Mouse (Mus musculus): ENCODE results near the gene Nipsnap2.
"Not testable (repeated sequence)": the region's sequence is repeated elsewhere in the genome, so short reads cannot be mapped to it uniquely, and the experiment has no call there.

The Nipsnap2 gene

DNA sequence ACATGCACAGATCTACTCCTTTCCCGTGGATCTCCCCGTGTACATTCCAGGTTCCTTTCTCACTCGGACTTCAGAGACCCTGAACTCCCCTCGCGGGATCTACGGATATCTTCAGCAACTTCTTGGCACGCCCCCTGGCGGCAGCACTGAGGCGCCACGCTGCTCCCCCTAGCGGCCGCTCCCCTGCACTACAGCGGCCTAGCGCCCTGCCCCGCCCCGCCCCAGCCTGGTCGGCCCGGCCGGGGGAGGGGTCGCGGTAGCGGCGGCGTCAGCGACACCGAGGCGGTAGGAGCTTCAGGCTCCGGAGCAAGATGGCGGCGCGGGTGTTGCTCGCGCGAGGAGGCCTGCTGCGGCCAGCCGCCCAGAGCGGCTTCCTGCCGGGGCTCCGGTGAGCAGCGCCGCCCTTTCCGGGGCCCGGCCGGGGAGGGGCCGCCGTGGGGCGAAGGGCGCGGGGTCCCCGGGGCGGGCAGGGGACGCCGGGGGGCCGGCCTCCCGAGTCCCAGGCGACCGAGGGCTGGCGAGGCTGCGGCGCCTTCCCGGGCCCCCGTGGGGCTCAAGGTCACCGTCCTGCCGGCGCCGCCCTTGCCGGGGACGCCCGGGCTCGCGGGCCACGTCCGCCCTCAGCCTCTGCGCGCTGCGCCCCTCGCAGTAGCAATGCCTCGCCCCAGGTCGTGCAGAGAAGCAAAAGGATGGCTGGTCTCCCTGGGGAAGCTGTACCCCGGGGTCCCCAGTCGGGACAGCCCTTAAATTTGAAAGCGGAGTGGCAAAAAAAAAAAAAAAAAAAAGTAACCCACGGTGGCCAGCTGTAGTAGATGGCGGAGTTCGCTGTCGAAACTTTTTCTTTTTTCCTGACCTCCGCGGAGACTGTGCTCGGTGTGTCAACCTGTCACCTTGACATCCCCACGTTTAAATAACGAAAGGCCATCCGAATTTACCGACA, at the start of gene Nipsnap2:
Gene Nipsnap2, plus strand, starts transcription at position 230 of the 940 bp plus-strand sequence.
- peak; percentile 93 for DNase-seq (ENCODE audit: low read depth, low spot score)

DNA sequence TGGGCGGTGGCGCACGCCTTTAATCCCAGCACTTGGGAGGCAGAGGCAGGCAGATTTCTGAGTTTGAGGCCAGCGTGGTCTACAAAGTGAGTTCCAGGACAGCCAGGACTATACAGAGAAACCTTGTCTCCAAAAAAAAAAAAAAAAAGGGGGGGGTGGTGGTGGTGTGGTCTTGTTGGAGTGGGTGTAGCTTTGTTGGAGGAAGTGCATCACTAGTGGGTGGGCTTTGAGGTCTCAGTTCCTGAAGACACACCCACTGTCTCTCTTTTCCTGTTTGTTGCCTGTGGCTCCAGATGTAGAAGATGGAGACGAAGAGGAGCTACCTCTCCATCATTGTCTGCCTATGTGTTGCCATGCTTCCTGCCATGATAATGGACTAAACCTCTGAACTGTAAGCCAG, 39.7 kb upstream of the Nipsnap2 start:
- DNase-seq (ENCODE audit: low read depth, low spot score): not testable (repeated sequence)

DNA sequence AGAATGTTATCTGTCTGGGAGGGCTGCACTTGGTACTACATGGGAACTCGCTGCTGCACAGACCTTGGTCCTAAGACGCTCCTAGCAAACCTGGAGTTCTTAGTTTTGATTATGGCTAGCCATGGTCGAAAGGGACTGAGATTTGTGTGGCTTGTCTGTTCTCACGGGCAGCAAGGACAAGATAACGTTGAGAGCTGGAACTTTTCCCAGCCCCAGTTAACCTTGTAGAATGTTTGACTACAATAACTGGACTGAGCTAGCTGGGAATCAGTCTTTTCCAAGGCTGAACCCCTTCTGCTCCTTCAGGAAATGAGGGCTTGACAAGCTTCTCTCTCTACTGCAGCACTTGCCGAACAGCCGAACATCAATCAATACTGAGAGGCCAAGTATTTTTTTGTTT, 37.2 kb upstream of the Nipsnap2 start:
- no peak for DNase-seq (ENCODE audit: low read depth, low spot score)

DNA sequence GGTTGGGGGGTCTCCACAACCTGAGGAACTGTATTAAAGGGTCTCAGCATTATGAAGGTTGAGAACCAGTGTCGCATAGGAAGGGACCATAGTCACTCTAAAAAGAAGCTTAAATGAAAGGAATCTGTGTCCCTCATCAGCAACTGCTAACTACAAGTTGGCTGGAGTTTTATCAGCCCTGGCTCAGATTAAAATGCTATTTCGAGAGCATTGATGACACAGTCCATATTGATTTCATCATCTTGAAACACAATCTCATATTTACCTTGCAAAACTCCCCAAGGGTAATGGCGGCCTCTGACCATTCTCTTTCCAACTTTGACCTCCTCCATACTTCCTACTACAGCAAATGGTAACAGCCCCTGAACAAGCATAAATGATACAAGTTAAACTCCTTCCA, 34.3 kb upstream of the Nipsnap2 start:
- DNase-seq (ENCODE audit: low read depth, low spot score): no peak

DNA sequence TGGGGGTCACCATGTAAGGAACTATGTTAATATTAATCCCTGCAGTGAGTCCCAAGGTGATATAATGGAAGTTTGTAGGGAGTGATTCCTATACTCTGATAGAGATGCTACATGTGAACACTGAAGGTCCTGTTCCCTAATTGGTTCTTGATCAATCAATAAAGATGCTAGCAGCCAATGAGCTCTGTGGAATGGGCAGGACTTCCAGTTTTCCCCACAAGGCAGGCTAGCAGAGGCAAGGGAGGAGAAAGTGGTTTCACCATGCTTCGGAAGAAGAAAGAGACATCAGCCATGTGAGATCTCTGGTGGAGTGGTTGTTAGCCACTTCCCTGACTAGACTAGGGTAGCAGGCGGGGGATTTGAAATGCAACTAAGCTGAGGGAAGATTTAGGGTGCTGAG, 24.4 kb upstream of the Nipsnap2 start:
- no peak for DNase-seq (ENCODE audit: low read depth, low spot score)

DNA sequence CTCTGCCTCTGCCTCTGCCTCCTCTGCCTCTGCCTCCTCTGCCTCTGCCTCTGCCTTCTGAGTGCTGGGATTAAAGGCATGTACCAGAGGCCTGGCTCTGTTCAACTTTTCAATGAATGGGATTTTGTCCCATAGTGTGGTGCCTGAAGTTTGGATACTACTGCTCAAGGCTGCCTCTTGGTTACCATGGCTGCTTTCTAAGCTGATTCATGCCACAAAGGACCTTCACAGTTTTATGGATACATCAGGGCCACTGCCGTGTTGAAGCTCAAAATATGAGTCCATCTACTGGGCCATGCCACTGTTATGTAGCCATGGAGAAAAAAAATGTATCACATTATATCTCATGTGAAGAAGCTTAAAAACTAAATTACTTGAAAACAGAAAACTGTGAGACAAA, 23.2 kb upstream of the Nipsnap2 start:
- no peak for DNase-seq (ENCODE audit: low read depth, low spot score)

DNA sequence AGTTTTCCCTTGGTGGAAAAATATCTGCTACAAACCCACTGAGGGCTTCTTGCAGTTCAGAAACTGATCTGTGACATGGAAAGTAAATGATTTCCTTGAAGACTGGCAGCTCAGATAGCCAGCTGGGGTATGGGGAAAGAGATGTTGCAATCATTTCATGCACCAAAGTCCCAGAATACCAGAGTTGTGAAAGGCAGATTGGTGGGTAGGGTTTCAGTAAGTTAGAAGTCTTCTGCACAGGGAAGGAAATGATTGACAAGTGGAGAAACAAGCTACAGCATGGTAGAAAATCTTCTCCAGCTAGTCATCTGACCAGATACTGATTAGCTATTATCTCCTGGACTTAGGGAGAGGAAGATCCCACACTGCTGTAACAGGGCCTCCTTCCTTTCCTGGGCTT, 21.5 kb upstream of the Nipsnap2 start:
- no peak for DNase-seq (ENCODE audit: low read depth, low spot score)

DNA sequence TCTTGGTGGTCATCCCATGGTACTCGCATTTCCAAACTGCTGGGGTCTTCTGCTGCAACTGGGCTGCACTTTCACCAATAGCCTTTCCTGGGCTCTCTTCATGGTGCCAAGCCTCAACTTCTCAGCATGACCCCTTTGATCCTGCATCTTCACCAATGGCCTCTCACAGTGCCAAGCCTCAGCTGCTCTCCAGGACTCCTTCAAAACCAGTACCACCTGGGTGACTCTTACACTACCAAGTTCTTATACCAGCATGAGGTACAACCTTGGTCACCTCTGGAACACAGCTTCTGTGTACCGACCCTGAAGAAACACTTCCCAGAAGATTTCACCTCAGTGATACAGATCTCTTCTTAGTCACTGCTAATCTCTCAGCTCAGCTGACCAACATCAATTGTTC, 16.5 kb upstream of the Nipsnap2 start, which contains the start of gene Sept14:
Gene Sept14, minus strand, starts transcription at position 101 of the 400 bp plus-strand sequence.
- DNase-seq (ENCODE audit: low read depth, low spot score): no peak

DNA sequence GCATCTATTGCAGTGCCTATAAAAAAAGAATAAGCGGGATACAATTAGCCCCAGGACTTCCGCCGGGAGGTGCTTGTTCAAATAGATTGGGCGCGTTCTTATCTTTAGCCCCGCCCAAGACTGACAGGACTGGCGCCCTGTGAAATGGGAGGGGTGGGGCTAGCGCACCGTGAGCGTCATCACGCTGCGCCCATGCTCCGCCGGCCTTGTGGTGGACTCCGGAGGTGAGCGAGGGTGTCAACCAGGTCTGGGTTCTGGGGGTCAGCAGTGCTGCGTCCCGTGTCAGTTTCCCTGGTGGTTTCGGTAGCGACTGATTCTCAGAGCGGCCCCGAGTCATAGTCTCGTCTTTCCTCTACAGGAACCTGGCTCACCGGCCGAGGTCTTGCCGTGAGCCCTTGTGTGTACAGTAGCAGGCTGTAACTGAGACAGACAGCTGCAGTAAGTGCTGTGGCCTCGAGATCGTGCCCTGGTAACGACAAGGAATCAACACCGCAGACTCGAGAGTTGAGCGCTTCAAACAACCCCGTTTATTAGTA, 9.5 kb upstream of the Nipsnap2 start, which contains the start of gene Mrps17:
Gene Mrps17, plus strand, starts transcription at position 172 of the 536 bp plus-strand sequence.
- DNase-seq (ENCODE audit: low read depth, low spot score): peak; percentile 95

DNA sequence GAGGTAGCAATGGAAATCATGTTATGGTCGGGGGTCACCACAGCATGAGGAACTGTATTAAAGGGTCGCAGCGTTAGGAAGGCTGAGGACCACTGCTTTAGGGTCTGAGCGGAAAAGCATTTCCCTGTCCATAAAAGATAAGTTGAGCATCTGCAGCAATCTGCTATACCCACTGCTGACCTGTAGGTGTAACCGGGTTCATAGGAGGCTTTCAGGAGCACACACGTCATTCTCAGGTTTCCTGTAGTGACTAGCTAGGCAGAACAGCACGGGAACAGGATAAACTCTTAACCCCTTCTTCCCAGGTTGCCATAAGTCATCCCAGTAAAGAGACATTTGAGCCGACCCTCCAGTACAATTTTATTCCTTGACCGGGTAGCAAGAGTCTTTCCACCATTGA, 7.8 kb upstream of the Nipsnap2 start:
- DNase-seq (ENCODE audit: low read depth, low spot score): no peak

DNA sequence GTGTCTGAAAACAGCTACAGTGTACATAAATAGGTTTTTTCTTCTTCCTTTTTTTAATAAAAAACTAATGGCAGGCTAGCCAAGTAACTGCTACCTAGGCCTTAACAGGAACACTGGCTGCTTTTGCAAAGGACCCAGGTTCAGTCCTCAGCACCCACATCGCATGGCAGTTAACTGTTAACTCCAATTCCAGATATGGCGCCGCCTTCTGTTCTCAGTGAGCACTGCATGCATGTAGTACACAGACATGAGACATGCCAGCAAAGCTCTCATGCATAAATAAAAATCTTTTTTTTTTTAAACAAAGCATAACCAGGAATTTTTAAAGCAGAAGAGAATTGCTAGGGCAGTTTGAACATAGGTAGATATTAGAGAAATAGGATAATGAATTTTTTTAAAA, 4.7 kb upstream of the Nipsnap2 start:
- DNase-seq (ENCODE audit: low read depth, low spot score): no peak

DNA sequence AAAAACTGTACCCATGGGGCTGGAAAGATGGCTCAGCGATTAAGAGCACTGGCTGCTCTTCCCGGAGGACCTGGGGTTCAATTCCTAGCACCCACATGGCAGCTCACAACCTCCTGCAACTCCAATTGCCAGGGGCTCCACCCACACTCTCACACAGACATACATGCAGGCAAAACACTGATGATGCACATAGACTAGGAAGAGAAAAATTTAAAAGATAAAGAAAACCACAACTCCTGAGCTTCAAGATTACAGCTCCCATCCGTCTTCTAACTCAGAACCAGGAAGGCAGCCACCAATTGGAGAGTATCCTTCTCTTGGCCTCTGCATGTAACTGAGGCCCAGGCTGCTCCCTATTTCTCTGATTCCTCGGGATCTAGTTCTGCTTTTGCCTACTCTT, 595 bp upstream of the Nipsnap2 start:
- no peak for DNase-seq (ENCODE audit: low read depth, low spot score)

DNA sequence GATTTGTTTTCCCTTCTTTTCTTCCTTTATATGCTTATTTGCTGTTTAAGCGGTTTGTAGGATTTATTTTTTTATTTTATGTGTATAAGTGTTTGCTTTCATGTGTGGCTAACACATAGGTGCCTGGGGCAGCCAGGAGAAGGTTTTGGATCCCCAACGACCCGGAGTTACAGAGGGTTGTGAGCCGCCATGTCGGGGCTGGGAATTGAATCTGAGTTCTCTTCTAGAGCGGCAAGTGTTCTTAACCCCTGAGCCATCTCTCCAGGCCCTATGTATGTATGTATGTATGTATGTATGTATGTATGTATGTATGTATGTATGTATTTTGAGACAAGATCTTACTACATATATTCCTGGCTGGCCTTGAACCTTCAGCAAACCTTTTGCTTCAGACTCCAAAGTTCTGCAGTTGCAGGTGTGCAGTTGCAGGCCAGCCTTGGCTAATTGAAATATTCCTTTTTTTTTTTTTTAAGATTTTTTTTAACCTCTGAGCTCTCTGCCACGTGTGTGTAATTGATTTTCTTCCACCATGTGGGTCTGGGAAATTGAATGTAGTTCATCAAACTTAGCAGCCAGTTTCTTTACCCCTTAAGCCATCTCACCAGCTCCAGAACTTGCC, 1.0 kb downstream of the Nipsnap2 start:
- no peak for DNase-seq (ENCODE audit: low read depth, low spot score)

DNA sequence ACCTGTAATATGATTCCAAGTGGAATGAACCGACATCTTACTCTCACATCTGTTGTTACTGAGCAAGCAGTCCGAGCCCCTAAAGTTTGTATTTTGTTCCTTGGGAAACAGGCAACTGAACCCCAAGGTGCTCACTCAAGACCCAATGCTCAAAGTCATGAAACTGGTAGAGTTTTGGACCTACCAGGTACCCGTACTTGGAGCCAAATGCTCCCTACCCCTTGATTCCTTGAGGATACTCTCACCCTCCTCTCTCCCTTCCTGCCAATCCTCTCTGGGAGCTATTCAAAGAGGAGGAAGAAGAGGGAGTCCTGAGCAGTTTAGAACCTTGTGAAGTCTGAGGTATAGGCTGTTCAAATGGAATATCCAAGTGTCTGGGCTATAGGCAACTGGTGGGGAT, 1.9 kb downstream of the Nipsnap2 start:
- no peak for DNase-seq (ENCODE audit: low read depth, low spot score)

DNA sequence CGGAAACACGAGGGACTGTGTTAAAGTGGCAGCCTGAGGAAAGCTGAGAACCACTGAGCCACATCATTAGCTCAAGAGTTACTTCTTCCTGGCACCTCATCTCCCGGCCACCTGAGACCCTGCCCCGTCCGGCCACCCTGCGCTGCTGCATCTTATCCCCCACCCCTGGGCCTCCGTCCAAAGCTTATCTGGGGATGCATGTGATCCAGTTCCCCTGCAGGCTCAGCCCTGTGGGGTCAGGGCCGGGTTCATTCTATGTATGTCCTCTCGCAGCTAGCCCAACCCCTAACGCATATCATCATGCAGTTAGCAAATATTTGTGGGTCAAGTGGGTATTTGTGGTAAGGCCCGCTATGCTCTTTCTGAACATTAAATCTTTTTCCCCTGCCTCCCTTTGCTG, 4.4 kb downstream of the Nipsnap2 start:
- no peak for DNase-seq (ENCODE audit: low read depth, low spot score)

DNA sequence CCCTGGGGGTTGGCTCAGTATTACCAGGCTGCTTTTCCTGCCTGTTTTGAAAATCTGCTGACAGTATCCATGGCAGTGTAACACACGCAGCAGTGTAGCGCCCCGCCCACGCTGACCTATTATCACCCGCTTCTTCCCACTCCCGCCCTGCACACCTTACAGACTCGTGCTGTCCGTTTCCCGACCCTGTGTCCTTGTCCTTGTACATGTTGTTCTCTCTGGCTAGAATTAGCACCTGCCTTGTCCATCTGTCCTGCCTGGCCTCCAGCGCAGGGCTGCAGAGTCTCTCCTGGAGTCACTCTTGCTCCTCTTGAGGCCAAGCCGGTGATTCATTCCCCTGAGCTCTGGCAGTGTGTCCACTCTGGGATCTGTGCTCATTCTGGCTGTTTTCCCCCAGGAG, 5.5 kb downstream of the Nipsnap2 start:
- no peak for DNase-seq (ENCODE audit: low read depth, low spot score)

DNA sequence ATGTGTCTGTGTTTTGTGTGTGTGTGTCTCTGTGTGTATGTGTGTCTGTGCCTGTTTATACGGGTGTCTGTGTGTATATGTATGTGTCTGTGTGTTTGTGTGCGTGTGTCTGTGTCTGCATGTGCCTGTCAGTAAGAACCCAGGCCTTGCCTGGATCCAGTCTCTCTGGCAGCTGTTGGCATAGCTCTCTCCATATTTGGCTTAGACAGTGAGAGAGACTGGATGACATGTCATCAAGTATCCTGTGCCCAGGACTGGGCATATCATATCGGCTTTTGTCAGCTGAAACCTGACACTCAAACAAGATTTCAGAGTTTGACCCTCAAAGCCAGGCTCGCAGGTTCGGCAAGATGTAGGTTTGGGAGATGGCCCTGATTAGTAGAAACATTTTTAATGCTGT, 6.2 kb downstream of the Nipsnap2 start:
- no peak for DNase-seq (ENCODE audit: low read depth, low spot score)

DNA sequence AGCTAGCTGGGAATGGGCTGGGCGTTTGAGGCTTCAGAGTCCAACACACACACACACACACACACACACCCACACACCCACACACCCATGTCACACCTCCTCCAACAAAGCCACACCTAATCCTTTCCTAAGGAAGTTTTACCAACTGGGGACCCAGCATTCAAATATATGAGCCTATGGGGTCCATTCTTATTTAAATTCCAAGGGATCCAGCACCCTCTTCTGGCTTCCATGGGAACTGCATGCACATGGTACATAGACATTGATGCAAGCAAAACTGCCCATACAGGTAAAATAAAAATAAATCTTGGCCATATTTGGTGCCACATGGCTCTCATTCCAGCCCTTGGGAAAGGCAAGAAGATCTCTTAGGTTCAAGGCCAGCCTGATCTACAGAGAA, 16.1 kb downstream of the Nipsnap2 start:
- no peak for DNase-seq (ENCODE audit: low read depth, low spot score)

DNA sequence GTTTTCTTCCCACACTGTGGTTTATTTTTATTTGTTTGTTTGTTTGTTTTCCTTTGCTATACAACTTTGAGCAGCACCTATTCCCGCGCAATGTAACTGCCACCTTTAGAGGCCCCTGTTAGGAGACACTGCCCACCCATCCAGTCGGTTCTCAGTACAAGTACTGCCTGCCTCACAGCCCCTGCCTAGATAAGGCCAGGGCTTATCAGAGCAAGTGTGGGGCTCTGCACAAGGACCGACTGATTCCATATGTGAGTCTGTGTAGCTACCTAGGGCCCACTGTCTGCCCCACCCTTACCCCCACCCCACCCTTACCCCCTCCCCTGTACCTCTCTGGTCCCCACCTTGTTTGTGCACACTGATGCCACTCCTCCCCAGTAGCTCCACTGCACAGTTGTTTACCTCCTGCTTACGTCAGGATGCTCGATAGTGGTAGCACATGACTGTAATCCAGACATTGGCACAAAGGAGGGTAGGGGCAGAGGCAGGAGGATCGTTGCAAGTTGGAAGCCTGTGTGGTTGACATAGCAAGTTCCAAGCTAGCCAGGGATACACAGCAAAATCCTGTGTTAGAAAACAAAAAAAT, 18.1 kb downstream of the Nipsnap2 start:
- DNase-seq (ENCODE audit: low read depth, low spot score): no peak

DNA sequence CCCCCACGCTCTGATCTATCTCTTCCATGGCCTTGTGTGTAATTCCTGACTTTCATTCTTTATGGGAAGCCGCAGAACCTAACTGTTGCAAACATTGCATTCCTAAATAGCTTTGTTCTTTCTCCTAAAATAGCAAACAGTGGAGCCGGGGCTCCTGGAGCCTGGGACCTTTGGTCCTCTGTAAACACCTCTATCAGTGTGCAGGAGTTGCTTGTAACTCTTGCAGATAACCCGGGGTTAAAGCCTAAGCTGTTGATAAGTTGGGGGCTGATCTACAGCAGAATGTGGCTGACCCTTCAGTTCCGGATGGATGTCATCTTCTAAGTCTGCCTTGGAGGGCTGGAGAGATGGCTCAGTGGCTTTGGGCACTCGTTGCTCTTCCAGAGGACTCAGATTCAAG, 19.2 kb downstream of the Nipsnap2 start:
- DNase-seq (ENCODE audit: low read depth, low spot score): no peak

DNA sequence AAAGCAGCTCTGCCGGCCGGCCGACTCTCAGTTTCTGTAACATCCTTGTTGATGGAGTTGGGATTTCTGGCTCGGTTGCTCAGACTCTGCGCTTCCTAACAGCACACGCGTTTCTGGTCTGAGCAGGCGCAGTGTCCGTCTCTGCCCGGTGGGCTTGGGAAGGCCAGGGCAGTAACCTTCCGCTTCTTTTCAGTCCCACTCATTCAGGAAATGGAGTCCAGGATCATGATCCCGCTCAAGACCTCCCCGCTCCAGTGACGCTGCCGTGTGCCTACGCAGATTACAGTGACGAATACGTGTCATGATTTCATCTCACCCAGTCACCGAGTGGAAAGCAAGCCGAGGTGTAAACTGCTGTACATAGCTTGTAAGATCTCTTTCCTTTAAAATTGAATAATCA, 32.0 kb downstream of the Nipsnap2 start:
- no peak for DNase-seq (ENCODE audit: low read depth, low spot score)

DNA sequence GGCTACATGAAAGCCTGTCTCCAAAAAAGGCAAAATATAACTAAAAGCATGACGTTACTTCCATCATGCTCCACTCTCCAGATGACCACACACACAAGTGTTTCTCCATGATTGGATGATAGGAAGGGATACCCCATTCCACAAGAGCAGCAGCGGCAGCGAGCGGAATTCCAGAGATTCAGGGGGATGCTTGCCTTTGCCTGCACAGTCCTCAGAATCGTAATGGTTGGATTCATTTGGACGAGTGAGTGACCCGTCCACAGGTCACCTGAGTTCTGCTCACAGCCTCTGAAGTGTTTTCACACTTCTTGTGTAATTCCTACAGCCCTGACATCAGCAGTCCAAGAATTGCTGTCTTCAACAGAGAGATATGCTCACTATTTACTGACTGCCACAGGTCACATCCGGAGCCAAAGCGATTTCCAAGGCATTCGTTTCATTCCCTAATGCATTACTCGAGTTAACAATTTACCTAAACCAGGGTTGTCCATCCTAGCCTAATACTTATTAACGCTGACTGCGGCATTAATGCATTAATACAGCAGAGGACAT, 35.1 kb downstream of the Nipsnap2 start:
- no peak for DNase-seq (ENCODE audit: low read depth, low spot score)

Data from mesoderm, embryonic 11.5 days (tissue).